Mouse (Mus musculus) embryo, embryonic 10.5 days (tissue): ENCODE measurements around the gene Olfr141.

Experiments
- DNase-seq: peaks from one replicate; pipeline ENCODE4 v3.0.0-alpha.2; 2015; ENCODE audit warnings: low spot score

Olfr141 gene

DNA sequence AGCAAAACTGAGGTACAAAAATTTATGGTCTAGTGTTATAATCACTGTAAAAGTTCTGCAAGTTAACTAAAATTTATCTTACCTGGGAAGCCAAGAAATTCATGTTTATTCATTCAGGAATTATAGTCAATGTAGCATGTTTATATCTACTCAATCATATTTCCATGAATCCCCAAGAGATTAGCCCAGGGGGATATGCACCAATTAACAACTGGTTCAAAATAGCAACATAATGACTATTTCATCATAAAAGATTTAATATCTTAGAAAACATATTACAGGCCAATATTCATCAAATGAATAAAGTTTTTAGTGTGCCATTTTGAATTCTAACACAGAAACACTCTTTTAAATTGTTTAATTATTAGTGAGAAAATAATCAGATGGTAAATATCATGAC lies at the start of gene Olfr141:
Gene Olfr141, minus strand, starts transcription at position 101 of the 400 bp plus-strand sequence.
- no peak for DNase-seq

DNA sequence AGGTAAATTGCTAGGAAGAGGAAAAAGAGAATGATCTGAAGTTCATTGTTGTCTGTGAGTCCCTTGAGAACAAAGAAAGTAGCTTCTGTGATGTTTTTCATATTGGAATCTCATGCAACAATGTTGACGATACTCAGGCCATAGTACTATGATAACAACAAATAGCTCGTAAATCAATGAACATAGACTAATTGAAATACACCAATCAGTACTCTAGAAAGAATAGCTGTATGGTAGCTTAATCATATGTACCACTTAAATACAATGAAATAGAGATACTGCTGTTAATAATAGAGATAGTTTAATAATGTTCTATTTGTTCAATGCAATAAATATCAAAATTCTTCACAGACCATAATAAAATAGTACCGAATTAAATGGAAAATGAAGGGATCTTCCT lies 41.8 kb upstream of the Olfr141 start, which contains the start of gene Olfr1095:
Gene Olfr1095, minus strand, starts transcription at position 101 of the 400 bp plus-strand sequence.
- DNase-seq: no peak

DNA sequence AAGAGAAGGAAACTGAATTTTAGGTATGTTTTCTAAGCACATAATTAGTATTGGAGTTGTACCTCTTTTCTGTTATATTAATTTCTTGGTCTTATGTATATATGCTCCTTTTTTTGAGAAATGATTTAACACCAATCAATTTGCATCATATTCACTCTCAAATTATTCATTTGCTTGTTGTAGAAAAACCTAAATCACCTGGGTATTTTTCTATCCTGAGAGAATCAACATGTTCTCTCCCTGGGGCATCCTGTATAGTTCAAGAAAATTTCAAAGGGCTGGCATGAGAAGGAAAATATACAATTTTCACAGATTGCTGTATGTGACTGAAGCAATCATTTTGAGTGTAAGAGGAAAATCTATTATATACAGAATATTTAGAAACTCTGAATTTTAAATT lies 14.5 kb upstream of the Olfr141 start, which contains the start of gene Olfr1094:
Gene Olfr1094, plus strand, starts transcription at position 301 of the 400 bp plus-strand sequence.
- no peak for DNase-seq

DNA sequence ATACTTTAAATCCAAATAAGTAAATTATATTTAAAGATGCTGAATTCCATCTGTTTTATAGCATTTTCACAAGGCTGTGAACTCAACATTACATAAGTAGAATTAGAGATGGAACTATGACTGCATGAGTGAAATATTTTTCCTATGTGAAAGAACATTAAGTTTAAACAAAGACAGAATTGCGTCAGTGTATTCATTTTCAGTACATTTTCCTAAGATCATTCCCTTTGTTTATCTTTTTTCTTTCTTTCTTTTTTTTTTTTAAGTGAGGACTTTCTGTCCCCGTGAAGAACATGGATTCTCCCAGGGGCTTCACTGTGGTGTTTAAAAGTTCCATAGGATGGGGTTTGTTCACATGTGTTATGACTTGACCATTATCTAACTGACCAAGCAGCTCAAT lies 27.6 kb downstream of the Olfr141 start, which contains the start of gene Olfr1093:
Gene Olfr1093, plus strand, starts transcription at position 301 of the 400 bp plus-strand sequence.
- no peak for DNase-seq

DNA sequence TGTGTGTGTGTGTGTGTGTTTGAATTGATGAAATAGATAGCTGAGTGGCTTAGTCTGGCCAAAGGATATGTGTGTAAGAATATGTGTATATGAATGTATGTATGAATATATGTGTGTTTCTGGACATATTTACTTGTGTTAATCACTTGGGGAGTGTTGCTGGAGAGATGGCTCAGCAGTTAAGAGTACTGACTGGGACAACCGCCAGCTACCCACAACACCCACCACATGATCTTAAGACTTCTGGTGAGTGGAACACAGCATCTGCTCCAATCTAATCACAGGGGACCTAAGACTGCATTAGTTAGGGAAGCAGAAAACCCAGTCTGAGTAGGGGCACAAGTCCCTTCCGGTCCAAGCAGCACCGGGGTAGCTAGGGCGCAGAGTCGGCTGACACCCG lies 48.8 kb downstream of the Olfr141 start:
- DNase-seq: no peak

DNA sequence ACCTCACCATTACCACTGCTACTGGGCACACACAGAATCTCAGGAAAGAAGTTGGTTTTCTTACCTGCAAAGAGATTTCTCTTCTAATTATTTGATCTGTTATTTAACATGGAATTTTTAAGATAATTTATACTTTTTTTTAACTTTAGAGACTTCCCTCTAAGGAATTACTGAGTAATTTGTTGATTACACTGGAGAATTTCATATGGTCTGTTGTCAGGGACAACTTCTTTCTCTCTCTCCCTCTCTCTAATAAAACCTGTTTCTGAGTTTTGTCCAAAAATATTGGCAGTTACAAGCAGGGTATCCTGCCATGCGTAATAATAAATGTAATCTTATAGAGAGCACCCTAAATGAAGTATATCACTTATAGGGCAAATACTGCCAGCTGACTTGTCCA lies 50.9 kb downstream of the Olfr141 start, which contains the start of gene Olfr1090:
Gene Olfr1090, minus strand, starts transcription at position 101 of the 400 bp plus-strand sequence.
- DNase-seq: no peak
